In genomic region chr11:109692737-109693136, GRCm38 (mm10) we compare ENCODE assay signal across 19 mouse cellular contexts. TPM values are rescaled to one million over a fixed set of nuclear protein-coding genes. Genes with fewer than 3 reads are reported as not detected.
A peak's percentile ranks its signal among the peaks of the same experiment; 100 is the strongest.
DNase-seq lines count a peak whose midpoint lies in the region; ATAC-seq and TF ChIP-seq lines count a peak whose summit lies in the region.
"Had no signal": no experiment of that assay in that cellular context is flagged by ENCODE, and none has a peak within 500 bp of the region (broad histone marks: within the 10 kb centered on the region; RNA-seq: fewer than 3 reads in every experiment).

No protein-coding gene starts in this region.

- no peak for ATAC-seq in midbrain, embryonic 16.5 days
- no peak for ATAC-seq in liver, embryonic 12.5 days
- ATAC-seq: activated CD4-positive, CD25-positive, alpha-beta regulatory T cell, adult 4 months; forebrain, embryonic 15.5 days; midbrain, embryonic 15.5 days; Patski had no signal

- H3K9me3 ChIP-seq in heart, embryonic 10.5 days, result no peaks in the 10 kb centered on the region
- no peaks in the 10 kb centered on the region for H3K9me3 ChIP-seq in midbrain, embryonic 16.5 days (replicated peaks; ENCODE audit: control insufficient read depth, low read length, poor library complexity, severe bottlenecking)
- H3K9me3 ChIP-seq in liver, embryonic 12.5 days (replicated peaks), result no peaks in the 10 kb centered on the region
- H3K9me3 ChIP-seq: forebrain, embryonic 15.5 days; lung, embryonic 15.5 days; midbrain, embryonic 15.5 days had no signal

- H3K9ac ChIP-seq in midbrain, embryonic 16.5 days (ENCODE audit: low read depth, low read length), result no peak overlapping the region
- H3K9ac ChIP-seq in liver, embryonic 12.5 days, result no peak overlapping the region
- H3K9ac ChIP-seq: forebrain, embryonic 15.5 days; lung, embryonic 15.5 days; midbrain, embryonic 15.5 days had no signal

- intact Hi-C loops in gastrocnemius, adult 2 months (cut with DNase I), result no loop called here
- intact Hi-C loops in heart, postnatal 10 days (cut with DNase I), result no loop called here

- WGBS in heart, embryonic 10.5 days, result 39% methylated on average over 3 of the region's 3 CpGs
- WGBS in midbrain, embryonic 16.5 days, result 30% methylated on average over 3 of the region's 3 CpGs
- 36% methylated on average over 3 of the region's 3 CpGs for WGBS in liver, embryonic 12.5 days (ENCODE audit: insufficient replicate concordance)

- H3K4me3 ChIP-seq in heart, embryonic 10.5 days, result no peak overlapping the region
- H3K4me3 ChIP-seq in gastrocnemius, adult 2 months, result no peak overlapping the region
- no peak overlapping the region for H3K4me3 ChIP-seq in midbrain, embryonic 16.5 days (ENCODE audit: low read depth, low read length)
- H3K4me3 ChIP-seq in liver, embryonic 12.5 days, result no peak overlapping the region
- H3K4me3 ChIP-seq: forebrain, embryonic 15.5 days; lung, embryonic 15.5 days; midbrain, embryonic 15.5 days had no signal

- peak; percentile 68 to 85 for DNase-seq in heart, adult 18-20 months
- no peak for DNase-seq in heart, embryonic 10.5 days (ENCODE audit: low spot score)
- peak; percentile 82 for DNase-seq in adipocyte (ENCODE audit: low spot score)
- peak; percentile 70 for DNase-seq in gastrocnemius, adult 2 months
- DNase-seq in heart, postnatal 10 days, result peak; percentile 61 to 70
- no peak for DNase-seq in lung, postnatal 14 days
- DNase-seq: cerebellum, adult 11-12 months; kidney, adult 8-10 months; layer of hippocampus, postnatal 36 days; left cerebral cortex, postnatal 4 days; thymus, postnatal 25 days had no signal

- no peaks in the 10 kb centered on the region for H3K4me1 ChIP-seq in heart, embryonic 10.5 days
- no peaks in the 10 kb centered on the region for H3K4me1 ChIP-seq in midbrain, embryonic 16.5 days (ENCODE audit: control insufficient read depth, insufficient read depth, low read length)
- no peaks in the 10 kb centered on the region for H3K4me1 ChIP-seq in liver, embryonic 12.5 days
- H3K4me1 ChIP-seq: forebrain, embryonic 15.5 days; lung, embryonic 15.5 days; midbrain, embryonic 15.5 days had no signal

- no peak for TF ChIP-seq CTCF in gastrocnemius, adult 2 months (IDR thresholded peaks at IDR 0.05)

- no peak overlapping the region for H3K4me2 ChIP-seq in midbrain, embryonic 16.5 days (ENCODE audit: low read length)
- no peak overlapping the region for H3K4me2 ChIP-seq in liver, embryonic 12.5 days
- H3K4me2 ChIP-seq: forebrain, embryonic 15.5 days; lung, embryonic 15.5 days; midbrain, embryonic 15.5 days had no signal

- no peaks in the 10 kb centered on the region for H3K27me3 ChIP-seq in heart, embryonic 10.5 days (ENCODE audit: insufficient read depth, poor library complexity, severe bottlenecking)
- no peaks in the 10 kb centered on the region for H3K27me3 ChIP-seq in midbrain, embryonic 16.5 days (ENCODE audit: control insufficient read depth, insufficient read depth, low read depth, low read length)
- no peaks in the 10 kb centered on the region for H3K27me3 ChIP-seq in liver, embryonic 12.5 days (replicated peaks)
- H3K27me3 ChIP-seq: forebrain, embryonic 15.5 days; lung, embryonic 15.5 days; midbrain, embryonic 15.5 days had no signal

- no peaks in the 10 kb centered on the region for H3K36me3 ChIP-seq in heart, embryonic 10.5 days
- no peaks in the 10 kb centered on the region for H3K36me3 ChIP-seq in midbrain, embryonic 16.5 days (ENCODE audit: control insufficient read depth, insufficient read depth, low read length)
- H3K36me3 ChIP-seq in liver, embryonic 12.5 days, result no peaks in the 10 kb centered on the region
- H3K36me3 ChIP-seq: forebrain, embryonic 15.5 days; lung, embryonic 15.5 days; midbrain, embryonic 15.5 days had no signal

- H3K27ac ChIP-seq in heart, embryonic 10.5 days, result no peak overlapping the region
- peak overlapping the region; percentile 63 for H3K27ac ChIP-seq in gastrocnemius, adult 2 months
- H3K27ac ChIP-seq in midbrain, embryonic 16.5 days (ENCODE audit: low read length), result no peak overlapping the region
- no peak overlapping the region for H3K27ac ChIP-seq in liver, embryonic 12.5 days
- H3K27ac ChIP-seq: forebrain, embryonic 15.5 days; lung, embryonic 15.5 days; midbrain, embryonic 15.5 days had no signal

RNA-seq across cellular contexts. Expression of gene Fam20a, which starts 29.3 kb away (rescaled TPM):
- total RNA-seq in heart, adult 18-20 months (2021), result 1 to 10 TPM; 5.8 to 7.4 TPM
- 0.39 and 2.7 TPM in 2 replicates for polyA plus RNA-seq in heart, embryonic 10.5 days (2016; fragmentation: Nextera tagmentation; extraction: Ambion mirVana)
- 1 to 10 TPM; 1.2 to 2.7 TPM for total RNA-seq in gastrocnemius, adult 2 months (2021)
- total RNA-seq in heart, postnatal 10 days (2021), result 1 to 10 TPM; 6.2 to 7.6 TPM
- 3.4 and 3.9 TPM in 2 replicates for polyA plus RNA-seq in midbrain, embryonic 16.5 days (2015; fragmentation: Nextera tagmentation; extraction: Ambion mirVana)
- polyA plus RNA-seq in liver, embryonic 12.5 days (2016; fragmentation: Nextera tagmentation; extraction: Ambion mirVana), result 4.7 and 4.9 TPM in 2 replicates
- total RNA-seq: hematopoietic stem cell, adult 5-6 weeks had no signal

RNA-seq across cellular contexts. Expression of gene Prkar1a, which starts 43.5 kb away (rescaled TPM):
- total RNA-seq in heart, adult 18-20 months (2021), result 100 to 1,000 TPM; 371 to 461 TPM
- polyA plus RNA-seq in heart, embryonic 10.5 days (2016; fragmentation: Nextera tagmentation; extraction: Ambion mirVana), result 365 and 443 TPM in 2 replicates
- 100 to 1,000 TPM in 1 of 2 experiments, 10 to 100 TPM in 1; 98.9 to 117 TPM for total RNA-seq in gastrocnemius, adult 2 months (2021)
- 100 to 1,000 TPM; 550 to 591 TPM for total RNA-seq in heart, postnatal 10 days (2021)
- polyA plus RNA-seq in midbrain, embryonic 16.5 days (2015; fragmentation: Nextera tagmentation; extraction: Ambion mirVana), result 538 and 554 TPM in 2 replicates
- 165 and 171 TPM in 2 replicates for polyA plus RNA-seq in liver, embryonic 12.5 days (2016; fragmentation: Nextera tagmentation; extraction: Ambion mirVana)

Comparison
In these comparisons a context has a peak if more than half of its experiments do, and no peak if none do; other contexts are left out.
1. DNase-seq: peak in heart, adult 18-20 months (2 of 2), adipocyte (single experiment), gastrocnemius, adult 2 months (single experiment) and heart, postnatal 10 days (2 of 2); none in heart, embryonic 10.5 days (single experiment) and lung, postnatal 14 days (single experiment).